Mouse (Mus musculus) retina, postnatal 7 days (tissue): Measurements from ENCODE around the gene Plcxd2.

Experiments
- DNase-seq: peaks from one replicate; pipeline ENCODE4 v3.0.0-alpha.2; 2012; ENCODE audit warnings: low read depth, low spot score

Gene Plcxd2

GRCm38 (mm10) chr16:45937381-45937780, 72.6 kb downstream of the Plcxd2 start:
- DNase-seq: no peak

- peak; percentile 13 for DNase-seq
Measured at GRCm38 (mm10) chr16:45936521-45936920, 73.5 kb downstream of the Plcxd2 start.

- DNase-seq: no peak
Measured at GRCm38 (mm10) chr16:45935956-45936483, 74.0 kb downstream of the Plcxd2 start.

GRCm38 (mm10) chr16:45934721-45935407, 75.2 kb downstream of the Plcxd2 start:
- no peak for DNase-seq

GRCm38 (mm10) chr16:45930308-45930707, 79.7 kb downstream of the Plcxd2 start:
- no peak for DNase-seq

- no peak for DNase-seq
Measured at GRCm38 (mm10) chr16:45928090-45928489, 81.9 kb downstream of the Plcxd2 start.

GRCm38 (mm10) chr16:45927601-45928000, 82.4 kb downstream of the Plcxd2 start:
- DNase-seq: no peak

GRCm38 (mm10) chr16:45926875-45927274, 83.1 kb downstream of the Plcxd2 start:
- DNase-seq: no peak

- DNase-seq: no peak
Measured at GRCm38 (mm10) chr16:45923731-45924424, 86.1 kb downstream of the Plcxd2 start.

GRCm38 (mm10) chr16:45922546-45923229, 87.3 kb downstream of the Plcxd2 start:
- DNase-seq: no peak

GRCm38 (mm10) chr16:45919572-45919971, 90.4 kb downstream of the Plcxd2 start:
- DNase-seq: no peak
